Mouse (Mus musculus) skeletal muscle tissue, adult 2 months (tissue): ENCODE measurements around the gene Pced1b.
A peak's percentile ranks its signal among the peaks of the same experiment; 100 is the strongest.
"Not testable (repeated sequence)": the region's sequence is repeated elsewhere in the genome, so short reads cannot be mapped to it uniquely, and the experiment has no call there.

Experiments used
- DNase-seq: peaks from one replicate; pipeline ENCODE4 v3.0.0-alpha.2; 2012; ENCODE audit warnings: low read depth, low spot score

Pced1b gene

GRCm38 (mm10) chr15:97370880-97371279, 124.0 kb downstream of the Pced1b start:
- no peak for DNase-seq

GRCm38 (mm10) chr15:97372043-97372442, 125.1 kb downstream of the Pced1b start:
- DNase-seq: not testable (repeated sequence)

GRCm38 (mm10) chr15:97372611-97373131, 125.8 kb downstream of the Pced1b start:
- DNase-seq: no peak

- DNase-seq: peak; percentile 13
These were observed 126.5 kb downstream of the Pced1b start for GRCm38 (mm10) chr15:97373203-97374084.

GRCm38 (mm10) chr15:97374085-97374844, 127.4 kb downstream of the Pced1b start:
- no peak for DNase-seq

GRCm38 (mm10) chr15:97374845-97375720, 128.2 kb downstream of the Pced1b start:
- DNase-seq: no peak

- no peak for DNase-seq
These were observed 129.3 kb downstream of the Pced1b start for GRCm38 (mm10) chr15:97376081-97376742.

- no peak for DNase-seq
These were observed 129.9 kb downstream of the Pced1b start for GRCm38 (mm10) chr15:97376792-97377222.

GRCm38 (mm10) chr15:97378061-97378460, 131.2 kb downstream of the Pced1b start:
- DNase-seq: no peak

- no peak for DNase-seq
These were observed 132.8 kb downstream of the Pced1b start for GRCm38 (mm10) chr15:97379489-97380304.

- DNase-seq: no peak
These were observed 135.7 kb downstream of the Pced1b start for GRCm38 (mm10) chr15:97382567-97382966.

GRCm38 (mm10) chr15:97383523-97384141, 136.7 kb downstream of the Pced1b start:
- no peak for DNase-seq

- no peak for DNase-seq
These were observed 137.5 kb downstream of the Pced1b start for GRCm38 (mm10) chr15:97384170-97385018.

GRCm38 (mm10) chr15:97385174-97385573, 138.3 kb downstream of the Pced1b start:
- DNase-seq: not testable (repeated sequence)

- no peak for DNase-seq
These were observed 140.9 kb downstream of the Pced1b start for GRCm38 (mm10) chr15:97387793-97388192.

- DNase-seq: no peak
These were observed 142.7 kb downstream of the Pced1b start for GRCm38 (mm10) chr15:97389577-97389976.

- DNase-seq: no peak
These were observed 143.9 kb downstream of the Pced1b start for GRCm38 (mm10) chr15:97390778-97391177.

- no peak for DNase-seq
These were observed 144.5 kb downstream of the Pced1b start for GRCm38 (mm10) chr15:97391436-97391835.
